Mouse (Mus musculus): Measurements from ENCODE around the gene Rab11fip5. TPM values are rescaled to one million over a fixed set of nuclear protein-coding genes. Genes with fewer than 3 reads are reported as not detected.

Rab11fip5 gene
- polyA plus RNA-seq, 1 experiment, result 3.0 TPM

- peaks cover 19% of the 10 kb centered on the region for H3K27me3 ChIP-seq (ENCODE audit: control insufficient read depth, insufficient read depth, low read length)
- TF ChIP-seq CTCF (IDR thresholded peaks at IDR 0.05; ENCODE audit: extremely low read depth, insufficient read length, insufficient replicate concordance, low read depth, low read length) (no peak), POLR2A (IDR thresholded peaks at IDR 0.05; ENCODE audit: low read depth, low read length) (no peak)
- no peak overlapping the region for H3K4me3 ChIP-seq (ENCODE audit: low read depth, low read length)
- 64% methylated on average over 5 of the region's 5 CpGs for WGBS
- H3K36me3 ChIP-seq (ENCODE audit: control insufficient read depth, insufficient read depth, low read length), result no peaks in the 10 kb centered on the region
- H3K4me1 ChIP-seq (ENCODE audit: control insufficient read depth, insufficient read depth, insufficient read length, low read length), result no peaks in the 10 kb centered on the region; the same call in 1 of the 2 replicates
- no peak overlapping the region for H3K27ac ChIP-seq (ENCODE audit: insufficient read depth, low read depth, low read length)
These were observed 5.7 kb downstream of the Rab11fip5 start for GRCm38 (mm10) chr6:85368722-85369121.

DNA sequence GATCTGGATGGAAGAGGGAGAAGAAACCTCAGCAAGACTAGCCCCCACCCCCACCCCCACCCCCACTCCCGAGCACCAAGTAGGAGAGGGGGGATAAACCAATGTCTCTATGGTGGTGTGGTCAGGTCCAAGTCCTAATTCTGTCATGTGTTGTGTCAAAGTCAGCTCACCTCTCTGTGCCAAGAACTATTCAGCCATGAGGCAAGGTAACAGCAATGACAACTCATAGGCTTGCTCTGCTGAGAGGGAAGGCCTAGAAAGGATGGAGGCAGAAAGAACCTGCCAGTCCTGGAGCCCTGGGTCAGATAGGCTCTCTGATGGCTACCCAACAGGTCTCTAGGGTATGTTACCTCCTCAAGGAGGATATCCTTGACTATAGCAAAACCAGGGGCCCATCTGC is 6.3 kb downstream of the Rab11fip5 start:
- Histone ChIP-seq H3K27ac (ENCODE audit: insufficient read depth, low read depth, low read length) (no peak overlapping the region), H3K4me1 (ENCODE audit: control insufficient read depth, insufficient read depth, insufficient read length, low read length) (no peaks in the 10 kb centered on the region; the same call in 1 of the 2 replicates), H3K27me3 (ENCODE audit: control insufficient read depth, insufficient read depth, low read length) (peaks cover 21% of the 10 kb centered on the region), H3K4me3 (ENCODE audit: low read depth, low read length) (no peak overlapping the region), H3K36me3 (ENCODE audit: control insufficient read depth, insufficient read depth, low read length) (no peaks in the 10 kb centered on the region)
- TF ChIP-seq POLR2A (IDR thresholded peaks at IDR 0.05; ENCODE audit: low read depth, low read length), result no peak
- no peak for TF ChIP-seq CTCF (IDR thresholded peaks at IDR 0.05; ENCODE audit: extremely low read depth, insufficient read length, insufficient replicate concordance, low read depth, low read length)
- 100% methylated on average over 1 of the region's 1 CpGs for WGBS

- Histone ChIP-seq H3K4me3 (ENCODE audit: low read depth, low read length) (no peak overlapping the region), H3K27ac (ENCODE audit: insufficient read depth, low read depth, low read length) (no peak overlapping the region), H3K36me3 (ENCODE audit: control insufficient read depth, insufficient read depth, low read length) (no peaks in the 10 kb centered on the region), H3K4me1 (ENCODE audit: control insufficient read depth, insufficient read depth, insufficient read length, low read length) (no peaks in the 10 kb centered on the region), H3K27me3 (ENCODE audit: control insufficient read depth, insufficient read depth, low read length) (peaks cover 25% of the 10 kb centered on the region)
- TF ChIP-seq CTCF (IDR thresholded peaks at IDR 0.05; ENCODE audit: extremely low read depth, insufficient read length, insufficient replicate concordance, low read depth, low read length) (no peak), POLR2A (IDR thresholded peaks at IDR 0.05; ENCODE audit: low read depth, low read length) (peak; percentile 16; the same call in 1 of the 2 replicates)
- WGBS, result 5% methylated on average over 1 of the region's 1 CpGs
These were observed 8.0 kb downstream of the Rab11fip5 start for GRCm38 (mm10) chr6:85366387-85366786.

- WGBS, result 49% methylated on average over 5 of the region's 5 CpGs
- no peak for TF ChIP-seq POLR2A (IDR thresholded peaks at IDR 0.05; ENCODE audit: low read depth, low read length)
- TF ChIP-seq CTCF (IDR thresholded peaks at IDR 0.05; ENCODE audit: extremely low read depth, insufficient read length, insufficient replicate concordance, low read depth, low read length), result no peak
- Histone ChIP-seq H3K36me3 (ENCODE audit: control insufficient read depth, insufficient read depth, low read length) (no peaks in the 10 kb centered on the region), H3K4me1 (ENCODE audit: control insufficient read depth, insufficient read depth, insufficient read length, low read length) (no peaks in the 10 kb centered on the region), H3K27ac (ENCODE audit: insufficient read depth, low read depth, low read length) (no peak overlapping the region), H3K27me3 (ENCODE audit: control insufficient read depth, insufficient read depth, low read length) (peaks cover 25% of the 10 kb centered on the region), H3K4me3 (ENCODE audit: low read depth, low read length) (no peak overlapping the region)
These were observed 10.0 kb downstream of the Rab11fip5 start for GRCm38 (mm10) chr6:85364439-85364838.

- H3K4me3 ChIP-seq (ENCODE audit: low read depth, low read length), result no peak overlapping the region
- no peaks in the 10 kb centered on the region for H3K36me3 ChIP-seq (ENCODE audit: control insufficient read depth, insufficient read depth, low read length)
- 59% methylated on average over 4 of the region's 4 CpGs for WGBS
- peaks cover 25% of the 10 kb centered on the region for H3K27me3 ChIP-seq (ENCODE audit: control insufficient read depth, insufficient read depth, low read length)
- H3K27ac ChIP-seq (ENCODE audit: insufficient read depth, low read depth, low read length), result no peak overlapping the region
- TF ChIP-seq POLR2A (IDR thresholded peaks at IDR 0.05; ENCODE audit: low read depth, low read length) (no peak), CTCF (IDR thresholded peaks at IDR 0.05; ENCODE audit: extremely low read depth, insufficient read length, insufficient replicate concordance, low read depth, low read length) (no peak)
- no peaks in the 10 kb centered on the region for H3K4me1 ChIP-seq (ENCODE audit: control insufficient read depth, insufficient read depth, insufficient read length, low read length)
These were observed 10.6 kb downstream of the Rab11fip5 start for GRCm38 (mm10) chr6:85363906-85364260.

DNA sequence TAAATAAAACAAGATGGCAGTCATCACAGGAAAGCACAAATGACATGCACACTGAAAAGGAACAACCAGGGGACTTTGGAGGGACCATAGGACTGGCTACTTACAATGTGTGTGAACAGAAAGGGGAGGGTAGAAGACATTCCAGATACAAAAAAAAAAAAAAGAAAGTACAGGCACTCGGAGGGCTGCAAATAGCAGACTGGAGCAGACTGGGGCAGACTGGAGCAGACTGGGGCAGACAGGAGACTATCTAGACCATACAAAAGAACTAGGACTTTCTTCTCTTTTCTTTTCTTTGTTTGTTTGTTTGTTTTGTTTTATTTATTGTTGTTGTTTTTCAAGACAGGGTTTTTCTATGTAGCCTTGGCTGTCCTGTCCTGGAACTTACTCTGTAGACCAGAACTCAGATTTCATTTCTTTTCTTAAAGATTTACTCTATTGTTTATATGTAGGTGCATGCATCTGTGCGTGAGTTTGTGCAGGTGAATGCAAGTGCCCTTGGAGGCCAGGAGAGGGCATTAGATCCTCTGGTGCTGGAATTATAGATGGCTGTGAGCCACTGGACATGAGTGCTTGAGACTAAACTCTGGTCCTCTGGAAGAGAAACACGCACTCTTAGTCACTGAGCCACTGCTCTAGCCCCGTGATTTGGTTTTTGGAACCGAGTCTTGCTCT is 11.1 kb downstream of the Rab11fip5 start:
- no peak overlapping the region for H3K4me3 ChIP-seq (ENCODE audit: low read depth, low read length)
- 89% methylated on average over 5 of the region's 5 CpGs for whole genome bisulfite sequencing
- H3K27ac ChIP-seq (ENCODE audit: insufficient read depth, low read depth, low read length), result no peak overlapping the region
- no peaks in the 10 kb centered on the region for H3K4me1 ChIP-seq (ENCODE audit: control insufficient read depth, insufficient read depth, insufficient read length, low read length)
- H3K36me3 ChIP-seq (ENCODE audit: control insufficient read depth, insufficient read depth, low read length), result no peaks in the 10 kb centered on the region
- TF ChIP-seq CTCF (IDR thresholded peaks at IDR 0.05; ENCODE audit: extremely low read depth, insufficient read length, insufficient replicate concordance, low read depth, low read length) (no peak), POLR2A (IDR thresholded peaks at IDR 0.05; ENCODE audit: low read depth, low read length) (no peak)
- peaks cover 25% of the 10 kb centered on the region for H3K27me3 ChIP-seq (ENCODE audit: control insufficient read depth, insufficient read depth, low read length)

DNA sequence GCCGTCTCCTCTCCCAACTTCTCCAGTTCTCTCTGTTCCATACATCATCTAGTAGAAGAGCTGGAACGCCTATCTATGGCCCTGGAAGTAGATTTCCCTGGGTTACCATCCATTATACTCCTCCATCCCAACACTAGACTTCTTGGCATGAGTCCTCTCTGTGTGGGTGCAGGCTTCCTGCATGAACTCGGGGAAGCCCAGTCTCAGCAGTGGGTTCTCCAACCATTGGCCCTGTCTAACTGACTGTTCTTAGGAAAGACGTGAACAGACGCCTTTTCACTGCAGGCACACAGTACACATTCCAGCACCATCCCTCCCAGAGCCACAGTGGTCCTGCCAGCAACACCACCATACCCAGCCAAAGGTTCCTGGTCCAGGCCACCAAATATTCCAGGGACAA is 11.8 kb downstream of the Rab11fip5 start:
- TF ChIP-seq POLR2A (IDR thresholded peaks at IDR 0.05; ENCODE audit: low read depth, low read length), result no peak
- TF ChIP-seq CTCF (IDR thresholded peaks at IDR 0.05; ENCODE audit: extremely low read depth, insufficient read length, insufficient replicate concordance, low read depth, low read length), result no peak
- Histone ChIP-seq H3K27ac (ENCODE audit: insufficient read depth, low read depth, low read length) (no peak overlapping the region), H3K4me1 (ENCODE audit: control insufficient read depth, insufficient read depth, insufficient read length, low read length) (no peaks in the 10 kb centered on the region), H3K36me3 (ENCODE audit: control insufficient read depth, insufficient read depth, low read length) (no peaks in the 10 kb centered on the region), H3K4me3 (ENCODE audit: low read depth, low read length) (no peak overlapping the region), H3K27me3 (ENCODE audit: control insufficient read depth, insufficient read depth, low read length) (peaks cover 25% of the 10 kb centered on the region)
- WGBS, result 83% methylated on average over 5 of the region's 5 CpGs
